Mouse (Mus musculus) stomach, embryonic 14.5 days (tissue): Measurements from ENCODE around the gene Efna3. TPM values are rescaled to one million over a fixed set of nuclear protein-coding genes. Genes with fewer than 3 reads are reported as not detected.

Experiments used
- ATAC-seq: fragments of 200-750 bp; cut with Nextera tagmentation; 2 replicates; pipeline ENCODE4 v1.8.0; 2017; ENCODE audit warnings: low read depth, moderate TSS enrichment; ENCODE audit not compliant: insufficient number of reproducible peaks, insufficient read depth, low FRiP score
- H3K27ac ChIP-seq: fragments of 300-500 bp; sonication (generic); 2 replicates; pipeline ENCODE4 v1.5.1; 2014; ENCODE audit warnings: mild to moderate bottlenecking, low read length, moderate library complexity, mixed read lengths
- H3K27me3 ChIP-seq: fragments of 300-500 bp; sonication (generic); 2 replicates; pipeline ENCODE4 v1.6.1; 2014; ENCODE audit warnings: low read length, control low read depth, mixed read lengths; ENCODE audit not compliant: control insufficient read depth, insufficient read depth
- H3K36me3 ChIP-seq: fragments of 300-500 bp; sonication (generic); 2 replicates; pipeline ENCODE4 v1.6.1; 2014; ENCODE audit warnings: mild to moderate bottlenecking, control low read depth, low read length, moderate library complexity, mixed read lengths; ENCODE audit not compliant: control insufficient read depth, insufficient read depth
- H3K4me1 ChIP-seq: fragments of 300-500 bp; sonication (generic); 2 replicates; pipeline ENCODE4 v1.6.1; 2014; ENCODE audit warnings: low read length, control low read depth, mixed read lengths; ENCODE audit not compliant: control insufficient read depth, insufficient read depth
- H3K4me2 ChIP-seq: fragments of 300-500 bp; sonication (generic); replicated peaks from 2 replicates; pipeline ENCODE4 v1.6.1; 2014; ENCODE audit warnings: low read depth, low read length, control low read depth
- H3K4me3 ChIP-seq: fragments of 300-500 bp; sonication (generic); 2 replicates; pipeline ENCODE4 v1.5.1; 2014; ENCODE audit warnings: low read depth, low read length, control low read depth
- H3K9ac ChIP-seq: fragments of 300-500 bp; sonication (generic); replicated peaks from 2 replicates; pipeline ENCODE4 v1.6.1; 2014; ENCODE audit warnings: low read depth, mild to moderate bottlenecking, control low read depth, low read length, moderate library complexity, mixed read lengths
- H3K9me3 ChIP-seq: fragments of 300-500 bp; sonication (generic); 2 replicates; pipeline ENCODE4 v1.6.1; 2016; ENCODE audit warnings: low read depth, low read length, control low read depth; ENCODE audit not compliant: control insufficient read depth
- WGBS: fragments of 180-500 bp; shearing (Covaris S2); extraction: QIAGEN DNeasy Blood & Tissue Kit; methylation state at CpG from one replicate; pipeline ENCODE4 v1.1.7; 2014; 5-methylcytosine and 5-hydroxymethylcytosine counted together
- polyA plus RNA-seq: library from polyadenylated mRNA; unstranded; fragments of >200 nt; fragmentation: Nextera tagmentation; extraction: Ambion mirVana; gene quantifications from 2 replicates; pipeline ENCODE4 v1.2.1, GENCODE M21; 2014

Gene Efna3
- polyA plus RNA-seq, 1 experiment from 2014 or later: 11.6 TPM

DNA sequence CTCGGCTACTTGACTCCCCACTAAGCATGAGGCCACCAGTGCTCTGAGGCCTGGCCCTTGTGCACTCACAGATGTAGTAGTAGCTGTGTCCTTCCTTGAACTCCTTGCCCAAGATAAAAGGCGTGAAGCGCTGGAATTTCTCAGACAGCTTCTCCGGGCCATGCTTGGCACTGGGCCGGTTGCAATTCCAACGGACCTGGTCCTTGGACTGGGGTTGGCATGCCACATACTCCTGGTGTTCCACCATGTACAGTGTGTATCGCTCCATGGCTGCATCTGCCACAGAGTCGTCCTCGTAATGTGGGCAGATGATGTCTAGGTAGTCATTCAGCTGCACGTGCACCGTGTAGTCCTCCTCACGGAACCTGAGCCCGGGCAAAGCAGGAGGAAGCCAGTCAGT lies 46.7 kb downstream of the Efna3 start:
- Histone ChIP-seq H3K27ac (no peak overlapping the region), H3K27me3 (no peaks in the 10 kb centered on the region), H3K4me2 (no peak overlapping the region), H3K9ac (no peak overlapping the region), H3K36me3 (peaks cover 7% of the 10 kb centered on the region; the same call in 1 of the 2 replicates), H3K4me3 (no peak overlapping the region), H3K9me3 (no peaks in the 10 kb centered on the region), H3K4me1 (peaks cover 29% of the 10 kb centered on the region)
- WGBS: 89% methylated on average over 13 of the region's 13 CpGs
- ATAC-seq: no peak

- no peak overlapping the region for H3K9ac ChIP-seq
- WGBS: 65% methylated on average over 6 of the region's 6 CpGs
- no peaks in the 10 kb centered on the region for H3K9me3 ChIP-seq
- H3K36me3 ChIP-seq: peaks cover 7% of the 10 kb centered on the region
- H3K27ac ChIP-seq: no peak overlapping the region
- no peak overlapping the region for H3K4me3 ChIP-seq
- no peak for ATAC-seq
- H3K4me1 ChIP-seq: peaks cover 30% of the 10 kb centered on the region
- no peaks in the 10 kb centered on the region for H3K27me3 ChIP-seq
- H3K4me2 ChIP-seq: no peak overlapping the region
Observed at GRCm38 (mm10) chr3:89271760-89272159, 51.0 kb downstream of the Efna3 start.

DNA sequence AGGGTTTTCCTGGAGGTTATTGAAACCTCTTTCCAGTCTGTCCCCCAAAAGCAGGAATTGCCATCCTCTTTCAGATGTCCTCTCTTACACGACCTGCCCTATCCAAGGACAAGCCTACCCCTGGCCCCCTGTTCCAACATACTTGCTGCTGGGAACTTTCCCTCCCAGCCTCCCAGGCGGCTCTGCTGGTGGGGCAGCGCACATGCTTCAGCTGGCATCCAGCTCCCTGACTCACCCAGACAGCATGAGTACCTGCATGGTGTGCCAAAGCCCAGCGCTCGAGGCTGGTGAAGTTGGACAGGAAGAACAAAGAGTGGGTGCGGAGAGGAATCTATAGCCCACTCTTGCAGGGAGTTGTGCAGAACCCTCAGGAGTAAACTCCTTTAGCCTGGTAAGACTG lies 51.9 kb downstream of the Efna3 start:
- H3K27ac ChIP-seq: peak overlapping the region; percentile 68; the same call in 1 of the 2 replicates
- no peaks in the 10 kb centered on the region for H3K27me3 ChIP-seq
- no peak for ATAC-seq
- peaks cover 2% of the 10 kb centered on the region for H3K36me3 ChIP-seq
- WGBS: 73% methylated on average over 6 of the region's 6 CpGs
- H3K4me2 ChIP-seq: peak overlapping the region; percentile 64
- no peaks in the 10 kb centered on the region for H3K9me3 ChIP-seq
- H3K4me1 ChIP-seq: peaks cover 32% of the 10 kb centered on the region
- H3K4me3 ChIP-seq: peak overlapping the region; percentile 51
- peak overlapping the region; percentile 49; the same call in 1 of the 2 replicates for H3K9ac ChIP-seq

GRCm38 (mm10) chr3:89270051-89270755 lies 52.6 kb downstream of the Efna3 start, which contains the start of gene Slc50a1:
Gene Slc50a1 (minus strand): TSS chr3:89270570.
- H3K4me2 ChIP-seq: peak within 1 kb of the TSS; percentile 64
- H3K9ac ChIP-seq: peak within 1 kb of the TSS; percentile 49
- H3K27me3 ChIP-seq: no peaks in the 10 kb centered on the region
- no peaks in the 10 kb centered on the region for H3K9me3 ChIP-seq
- no peaks in the 10 kb centered on the region; the same call in 1 of the 2 replicates for H3K36me3 ChIP-seq
- 2% methylated on average over 39 of the region's 39 CpGs for WGBS
- peaks cover 34% of the 10 kb centered on the region for H3K4me1 ChIP-seq
- peak within 1 kb of the TSS; percentile 68 for H3K27ac ChIP-seq
- H3K4me3 ChIP-seq: peak within 1 kb of the TSS; percentile 51
- ATAC-seq: peak; percentile 39; the same call in 1 of the 2 replicates

DNA sequence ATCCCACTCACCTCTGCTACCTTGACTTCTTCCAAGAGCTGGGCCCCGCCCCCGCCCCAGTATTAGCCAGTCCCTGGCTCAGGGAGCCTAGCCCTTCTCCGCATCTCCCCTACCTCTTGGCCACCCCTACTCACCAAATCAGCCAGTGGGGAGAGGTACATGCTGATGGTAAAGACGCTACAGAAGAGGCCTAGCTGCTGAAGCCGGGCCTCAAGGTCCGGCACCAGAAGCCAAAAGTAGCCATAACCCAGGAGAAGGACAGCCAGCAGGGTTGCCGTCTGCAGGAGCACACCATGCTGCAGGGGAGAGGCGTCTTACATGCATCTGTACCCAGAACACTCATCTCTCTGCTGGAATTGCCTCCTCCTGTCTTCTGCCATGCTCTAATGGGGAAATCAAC lies 53.8 kb downstream of the Efna3 start:
- no peak overlapping the region for H3K9ac ChIP-seq
- H3K9me3 ChIP-seq: no peaks in the 10 kb centered on the region
- no peak overlapping the region for H3K4me3 ChIP-seq
- H3K4me1 ChIP-seq: peaks cover 34% of the 10 kb centered on the region
- H3K4me2 ChIP-seq: 0 out of 2 replicates have a peak overlapping the region, but pooled peaks have one; percentile 64
- no peak for ATAC-seq
- 61% methylated on average over 8 of the region's 8 CpGs for WGBS
- H3K27ac ChIP-seq: no peak overlapping the region; the same call in 1 of the 2 replicates
- no peaks in the 10 kb centered on the region; the same call in 1 of the 2 replicates for H3K36me3 ChIP-seq
- no peaks in the 10 kb centered on the region for H3K27me3 ChIP-seq

- H3K4me2 ChIP-seq: peak overlapping the region; percentile 93
- H3K9ac ChIP-seq: peak overlapping the region; percentile 93
- ATAC-seq: peak; percentile 83
- no peaks in the 10 kb centered on the region for H3K9me3 ChIP-seq
- H3K4me1 ChIP-seq: peaks cover 34% of the 10 kb centered on the region
- H3K27me3 ChIP-seq: no peaks in the 10 kb centered on the region
- WGBS: under 1% methylated on average over 20 of the region's 20 CpGs
- no peaks in the 10 kb centered on the region; the same call in 1 of the 2 replicates for H3K36me3 ChIP-seq
- H3K27ac ChIP-seq: peak overlapping the region; percentile 40; the same call in 1 of the 2 replicates
- peak overlapping the region; percentile 77 for H3K4me3 ChIP-seq
Observed at GRCm38 (mm10) chr3:89266439-89266893, 56.3 kb downstream of the Efna3 start.

Other genes with a start within 250 kb of the Efna3 start
- 19.2 and 19.5 TPM in 2 replicates for gene Rusc1, start 229.7 kb downstream of the Efna3 start, polyA plus RNA-seq
- gene Gm43738, start 221.9 kb downstream of the Efna3 start, polyA plus RNA-seq: not detected in 2 replicates
- gene Fdps, start 221.0 kb downstream of the Efna3 start, polyA plus RNA-seq: 247 and 278 TPM in 2 replicates
- gene Pklr, start 186.8 kb downstream of the Efna3 start, polyA plus RNA-seq: 2.8 and 3.3 TPM in 2 replicates
- 1.4 and 1.9 TPM in 2 replicates for gene Hcn3, start 162.8 kb downstream of the Efna3 start, polyA plus RNA-seq
- 32.7 and 35.1 TPM in 2 replicates for gene Clk2, start 158.2 kb downstream of the Efna3 start, polyA plus RNA-seq
- 92.9 and 95.1 TPM in 2 replicates for gene Scamp3, start 145.5 kb downstream of the Efna3 start, polyA plus RNA-seq
- 28.3 and 28.7 TPM in 2 replicates for gene Fam189b, start 139.8 kb downstream of the Efna3 start, polyA plus RNA-seq
- 37.0 and 37.4 TPM in 2 replicates for gene Gba, start 120.0 kb downstream of the Efna3 start, polyA plus RNA-seq
- 24.2 and 26.4 TPM in 2 replicates for gene Thbs3, start 107.8 kb downstream of the Efna3 start, polyA plus RNA-seq
- gene Mtx1, start 95.9 kb downstream of the Efna3 start, polyA plus RNA-seq: 182 and 196 TPM in 2 replicates
- 56.3 and 58.2 TPM in 2 replicates for gene Muc1, start 93.9 kb downstream of the Efna3 start, polyA plus RNA-seq
- gene Krtcap2, start 77.0 kb downstream of the Efna3 start, polyA plus RNA-seq: 297 and 314 TPM in 2 replicates
- gene Trim46, start 76.7 kb downstream of the Efna3 start, polyA plus RNA-seq: 4.9 and 5.1 TPM in 2 replicates
- 144 and 186 TPM in 2 replicates for gene Dpm3, start 63.6 kb downstream of the Efna3 start, polyA plus RNA-seq
- gene Slc50a1, start 52.4 kb downstream of the Efna3 start, polyA plus RNA-seq: 86.5 TPM in 2 replicates
- 39.3 and 45.0 TPM in 2 replicates for gene Efna1, start 41.8 kb downstream of the Efna3 start, polyA plus RNA-seq
- gene Efna4, start 15.1 kb upstream of the Efna3 start, polyA plus RNA-seq: 24.0 and 25.3 TPM in 2 replicates
- 27.9 and 28.5 TPM in 2 replicates for gene Adam15, start 27.0 kb upstream of the Efna3 start, polyA plus RNA-seq
- gene Dcst2, start 39.0 kb upstream of the Efna3 start, polyA plus RNA-seq: 0.18 and 0.42 TPM in 2 replicates
- gene Dcst1, start 42.3 kb upstream of the Efna3 start, polyA plus RNA-seq: 0.11 and 0.55 TPM in 2 replicates
- 4.5 and 5.7 TPM in 2 replicates for gene Zbtb7b, start 71.8 kb upstream of the Efna3 start, polyA plus RNA-seq
- gene Lenep, start 79.8 kb upstream of the Efna3 start, polyA plus RNA-seq: 0.55 TPM in 1 of 2 replicates, not detected in the other
- 22.3 and 24.5 TPM in 2 replicates for gene Flad1, start 88.9 kb upstream of the Efna3 start, polyA plus RNA-seq
- gene Cks1b, start 95.4 kb upstream of the Efna3 start, polyA plus RNA-seq: 470 and 503 TPM in 2 replicates
- gene Shc1, start 95.5 kb upstream of the Efna3 start, polyA plus RNA-seq: 68.7 and 73.2 TPM in 2 replicates
- gene Pygo2, start 107.2 kb upstream of the Efna3 start, polyA plus RNA-seq: 39.7 and 49.2 TPM in 2 replicates
- 21.7 and 25.3 TPM in 2 replicates for gene Pbxip1, start 113.7 kb upstream of the Efna3 start, polyA plus RNA-seq
- gene Pmvk, start 131.6 kb upstream of the Efna3 start, polyA plus RNA-seq: 50.4 and 50.5 TPM in 2 replicates
- 4.4 and 6.0 TPM in 2 replicates for gene Kcnn3, start 197.2 kb upstream of the Efna3 start, polyA plus RNA-seq